Mouse (Mus musculus) erythroid progenitor cell, adult 5-6 weeks (primary cell): ENCODE measurements around the gene Map4k4. TPM values are rescaled to one million over a fixed set of nuclear protein-coding genes. Genes with fewer than 3 reads are reported as not detected.

Experiments
- ATAC-seq: replicated peaks from 2 replicates; pipeline ENCODE4 v1.8.0; 2016; ENCODE audit warnings: moderate number of reproducible peaks, mild to moderate bottlenecking, moderate TSS enrichment, inconsistent platforms; ENCODE audit not compliant: poor library complexity, low FRiP score, severe bottlenecking
- total RNA-seq, 2 experiments: library from RNA; stranded (forward) in 1 of 2; stranded (reverse) in 1 of 2; fragments of 150-400 nt in 1 of 2; fragments of 186-747, 209-891 nt in 1 of 2; gene quantifications; 2 replicates each; pipeline versions ENCODE4 v1.2.3 to v1.2.4; 2015 to 2017; ENCODE audit warnings: low replicate concordance in 2 of 2

Gene Map4k4
- total RNA-seq, 2 experiments from 2014 or later: 28.1 to 28.7 TPM

GRCm38 (mm10) chr1:39932216-39932739 is 31.6 kb downstream of the Map4k4 start:
- ATAC-seq: no peak

- ATAC-seq: no peak
Measured at GRCm38 (mm10) chr1:39932922-39933321, 32.2 kb downstream of the Map4k4 start.

- ATAC-seq: no peak
Measured at GRCm38 (mm10) chr1:39934954-39935353, 34.2 kb downstream of the Map4k4 start.

- ATAC-seq: no peak
Measured at GRCm38 (mm10) chr1:39935616-39936015, 34.9 kb downstream of the Map4k4 start.

GRCm38 (mm10) chr1:39936332-39936802 is 35.7 kb downstream of the Map4k4 start:
- peak; percentile 91 for ATAC-seq

GRCm38 (mm10) chr1:39936934-39937333 is 36.2 kb downstream of the Map4k4 start:
- ATAC-seq: no peak

- ATAC-seq: no peak
Measured at GRCm38 (mm10) chr1:39937609-39938008, 36.9 kb downstream of the Map4k4 start.

GRCm38 (mm10) chr1:39939401-39939800 is 38.7 kb downstream of the Map4k4 start:
- ATAC-seq: no peak

GRCm38 (mm10) chr1:39940342-39940741 is 39.6 kb downstream of the Map4k4 start:
- no peak for ATAC-seq

GRCm38 (mm10) chr1:39941237-39942179 is 40.8 kb downstream of the Map4k4 start:
- no peak for ATAC-seq

GRCm38 (mm10) chr1:39942935-39943334 is 42.2 kb downstream of the Map4k4 start:
- ATAC-seq: no peak

GRCm38 (mm10) chr1:39944306-39944971 is 43.7 kb downstream of the Map4k4 start:
- ATAC-seq: no peak

- ATAC-seq: no peak
Measured at GRCm38 (mm10) chr1:39944972-39945323, 44.2 kb downstream of the Map4k4 start.

GRCm38 (mm10) chr1:39946391-39946790 is 45.7 kb downstream of the Map4k4 start:
- no peak for ATAC-seq

- ATAC-seq: no peak
Measured at GRCm38 (mm10) chr1:39947179-39947578, 46.5 kb downstream of the Map4k4 start.

- ATAC-seq: no peak
Measured at GRCm38 (mm10) chr1:39947701-39948359, 47.1 kb downstream of the Map4k4 start.

GRCm38 (mm10) chr1:39949205-39949604 is 48.5 kb downstream of the Map4k4 start:
- ATAC-seq: peak; percentile 46; the same call in 1 of the 2 replicates

GRCm38 (mm10) chr1:39949790-39950462 is 49.2 kb downstream of the Map4k4 start:
- ATAC-seq: peak; percentile 87

- ATAC-seq: no peak
Measured at GRCm38 (mm10) chr1:39950590-39950989, 49.9 kb downstream of the Map4k4 start.

- ATAC-seq: no peak
Measured at GRCm38 (mm10) chr1:39954652-39955051, 53.9 kb downstream of the Map4k4 start.
